8 mouse cellular contexts compared by ENCODE assay signal in the genomic region with DNA sequence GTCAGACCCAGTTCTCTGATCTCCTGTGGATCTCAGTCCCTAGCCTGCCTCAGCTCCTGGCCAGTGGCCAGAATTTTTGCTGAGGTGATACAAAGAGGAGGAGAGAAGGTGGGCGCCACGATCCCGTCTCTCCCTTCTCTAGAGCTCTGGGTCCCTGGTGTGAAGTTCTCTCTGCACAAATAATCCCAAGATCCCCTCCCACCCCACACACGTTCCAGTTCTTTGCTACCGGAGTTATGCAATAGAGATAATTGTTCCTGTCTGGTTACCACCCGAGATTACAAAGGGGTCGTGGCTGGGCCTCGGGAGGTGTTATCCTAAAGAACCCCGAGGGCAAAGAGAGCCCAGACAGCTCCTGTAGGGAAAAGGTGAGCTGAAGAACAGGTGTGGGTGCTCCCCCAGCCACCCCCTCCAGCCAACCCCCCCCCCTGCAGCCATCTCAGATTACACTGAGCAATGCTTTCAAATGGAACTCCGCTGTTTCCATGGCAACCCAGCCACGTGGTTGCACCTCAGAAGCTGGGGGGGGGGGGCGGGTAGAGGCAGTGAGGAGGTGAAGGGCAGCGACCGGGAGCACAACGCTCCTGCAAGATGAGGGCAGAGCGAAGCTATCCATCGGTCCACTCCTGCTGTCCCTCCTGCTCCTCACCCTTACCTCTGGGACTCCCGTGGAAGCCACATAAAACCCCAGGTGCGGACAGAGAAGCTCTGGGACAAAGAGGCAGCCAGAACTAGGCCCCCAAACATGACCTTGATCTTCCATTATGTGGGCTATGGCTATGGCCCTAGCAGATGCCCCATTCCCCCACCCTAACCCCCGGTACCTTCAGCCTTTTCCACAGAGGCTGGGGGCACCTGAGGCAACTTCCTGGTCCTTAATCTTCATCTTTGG.
A peak's percentile ranks its signal among the peaks of the same experiment; 100 is the strongest.
DNase-seq lines count a peak whose midpoint lies in the region; ATAC-seq and TF ChIP-seq lines count a peak whose summit lies in the region.

No protein-coding gene starts in this region.

- no peaks in the 10 kb centered on the region for H3K79me2 ChIP-seq in C2C12 (ENCODE audit: control insufficient read depth, insufficient read depth)

- H3K4me2 ChIP-seq in hindbrain, embryonic 16.5 days (ENCODE audit: low read length): peak overlapping the region; percentile 46
- H3K4me2 ChIP-seq in limb, embryonic 12.5 days: peak overlapping the region; percentile 58
- H3K4me2 ChIP-seq in neural tube, embryonic 13.5 days: peak overlapping the region; percentile 46

- ATAC-seq in hindbrain, embryonic 16.5 days: peak; percentile 1; the same call in 1 of the 2 replicates
- ATAC-seq in limb, embryonic 12.5 days (ENCODE audit: insufficient number of reproducible peaks, insufficient read depth, low FRiP score, low TSS enrichment, low read depth): no peak; the same call in 1 of the 2 replicates
- peak; percentile 21; the same call in 1 of the 2 replicates for ATAC-seq in neural tube, embryonic 13.5 days (ENCODE audit: low read depth)

- H3K79me3 ChIP-seq in C2C12 (ENCODE audit: low read depth): no peaks in the 10 kb centered on the region

- H3K27ac ChIP-seq in hindbrain, embryonic 16.5 days (ENCODE audit: low read depth, low read length): peak overlapping the region; percentile 87
- H3K27ac ChIP-seq in limb, embryonic 12.5 days: peak overlapping the region; percentile 91
- H3K27ac ChIP-seq in neural tube, embryonic 13.5 days (replicated peaks): peak overlapping the region; percentile 99

- peaks cover 83% of the 10 kb centered on the region for H3K4me1 ChIP-seq in hindbrain, embryonic 16.5 days (ENCODE audit: control insufficient read depth, insufficient read depth, low read depth, low read length)
- H3K4me1 ChIP-seq in limb, embryonic 12.5 days (replicated peaks): peaks cover 85% of the 10 kb centered on the region
- H3K4me1 ChIP-seq in neural tube, embryonic 13.5 days (replicated peaks): peaks cover 96% of the 10 kb centered on the region

- no peak overlapping the region for H3ac ChIP-seq in C2C12 (ENCODE audit: control insufficient read depth, insufficient read length, low read depth)

- H3K9me3 ChIP-seq in hindbrain, embryonic 16.5 days (ENCODE audit: control insufficient read depth, low read length): no peaks in the 10 kb centered on the region
- no peaks in the 10 kb centered on the region for H3K9me3 ChIP-seq in limb, embryonic 12.5 days
- H3K9me3 ChIP-seq in neural tube, embryonic 13.5 days: no peaks in the 10 kb centered on the region

- H3K36me3 ChIP-seq in C2C12 (ENCODE audit: control insufficient read depth, insufficient read depth): no peaks in the 10 kb centered on the region
- H3K36me3 ChIP-seq in hindbrain, embryonic 16.5 days (ENCODE audit: control insufficient read depth, insufficient read depth, low read length): no peaks in the 10 kb centered on the region
- H3K36me3 ChIP-seq in limb, embryonic 12.5 days: no peaks in the 10 kb centered on the region
- H3K36me3 ChIP-seq in neural tube, embryonic 13.5 days: no peaks in the 10 kb centered on the region

- no peak overlapping the region for H3K4me3 ChIP-seq in C2C12 (ENCODE audit: insufficient read depth, poor library complexity, severe bottlenecking)
- H3K4me3 ChIP-seq in hindbrain, embryonic 16.5 days (ENCODE audit: low read length): no peak overlapping the region
- H3K4me3 ChIP-seq in limb, embryonic 12.5 days (replicated peaks): peak overlapping the region; percentile 26
- peak overlapping the region; percentile 11; the same call in 1 of the 2 replicates for H3K4me3 ChIP-seq in neural tube, embryonic 13.5 days

- no peak for TF ChIP-seq CTCF in C2C12 (IDR thresholded peaks at IDR 0.05; ENCODE audit: control insufficient read depth, insufficient read depth, insufficient read length)

- DNase-seq in adrenal gland, postnatal 10 days: peak; percentile 66
- no peak for DNase-seq in adrenal gland, adult 2 months
- DNase-seq in embryo, embryonic 10.5 days (ENCODE audit: low spot score): peak; percentile 87
- DNase-seq in gastrocnemius, adult 8-10 months (ENCODE audit: low spot score in 2 of 2): no peak

- H3K27me3 ChIP-seq in C2C12 (ENCODE audit: control insufficient read depth, insufficient read depth, insufficient read length): no peaks in the 10 kb centered on the region
- no peaks in the 10 kb centered on the region for H3K27me3 ChIP-seq in hindbrain, embryonic 16.5 days (replicated peaks; ENCODE audit: control insufficient read depth, insufficient read depth, low read length)
- no peaks in the 10 kb centered on the region for H3K27me3 ChIP-seq in limb, embryonic 12.5 days
- H3K27me3 ChIP-seq in neural tube, embryonic 13.5 days: no peaks in the 10 kb centered on the region

- 3% methylated on average over 20 of the region's 20 CpGs for WGBS in hindbrain, embryonic 16.5 days
- WGBS in limb, embryonic 12.5 days: 3% methylated on average over 17 of the region's 20 CpGs
- 2% methylated on average over 20 of the region's 20 CpGs for WGBS in neural tube, embryonic 13.5 days

- H3K9ac ChIP-seq in hindbrain, embryonic 16.5 days (ENCODE audit: low read depth, low read length): peak overlapping the region; percentile 53
- H3K9ac ChIP-seq in limb, embryonic 12.5 days (replicated peaks): peak overlapping the region; percentile 47
- H3K9ac ChIP-seq in neural tube, embryonic 13.5 days: peak overlapping the region; percentile 67

TF ChIP-seq in C2C12, 6 proteins besides CTCF, POLR2A, EP300 and RAD21:
- TF ChIP-seq FOSL1 (IDR thresholded peaks at IDR 0.05; ENCODE audit: insufficient read depth, low read length, poor library complexity, severe bottlenecking) (no peak), CEBPB (IDR thresholded peaks at IDR 0.05; ENCODE audit: low read depth) (peak; percentile 54)

Comparison
In these comparisons a context has a peak if more than half of its experiments do, and no peak if none do; other contexts are left out.
1. DNase-seq: peak in adrenal gland, postnatal 10 days (single experiment) and embryo, embryonic 10.5 days (single experiment); none in adrenal gland, adult 2 months (single experiment) and gastrocnemius, adult 8-10 months (0 of 2).
2. H3K4me3 ChIP-seq: peak in limb, embryonic 12.5 days (single experiment) and neural tube, embryonic 13.5 days (single experiment); none in C2C12 (single experiment) and hindbrain, embryonic 16.5 days (single experiment).
3. Peak in every context shown above with its lines, with median percentiles within 50 percentile points of each other: H3K27ac ChIP-seq, H3K4me2 ChIP-seq and H3K9ac ChIP-seq.